Mouse (Mus musculus): Measurements from ENCODE around the gene Cox5a.

DNA sequence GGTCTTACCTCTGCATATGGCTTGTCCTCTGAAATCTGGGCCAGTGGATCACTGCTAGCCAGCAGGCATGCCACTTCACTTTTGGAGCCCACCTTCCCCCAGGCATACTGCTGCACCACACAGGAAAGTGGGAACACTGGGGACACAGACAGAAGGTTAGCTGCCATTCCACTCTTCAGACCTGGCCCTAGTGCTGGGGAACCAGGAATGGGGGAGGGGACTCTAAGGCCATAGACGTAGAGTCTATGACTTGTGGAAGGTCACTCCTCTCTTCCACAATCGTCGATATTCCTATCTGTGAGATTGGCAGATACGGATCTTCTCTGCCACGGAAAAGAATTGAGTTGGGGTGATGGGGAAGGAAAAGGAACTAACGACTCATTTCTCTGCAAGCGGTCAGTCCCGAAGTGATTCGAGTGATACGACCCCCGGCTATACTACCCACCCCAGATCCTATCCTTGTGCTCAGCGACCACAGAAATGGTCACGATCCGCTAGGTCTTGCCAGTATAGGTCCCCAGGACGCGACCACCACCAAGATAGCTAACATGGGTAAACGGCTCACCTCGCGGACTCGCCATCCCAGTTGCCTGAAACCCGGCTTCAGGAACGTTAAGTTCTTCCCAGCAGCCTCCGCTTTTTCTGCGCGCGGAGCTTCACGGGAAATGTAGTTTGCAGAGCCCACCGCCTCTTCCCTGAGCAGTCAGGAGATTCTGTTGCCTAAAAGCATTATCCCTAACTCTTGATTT lies 31.2 kb downstream of the Cox5a start, which contains the start of gene Mpi:
- TF ChIP-seq CTCF (IDR thresholded peaks at IDR 0.05) = no peak
- 0 out of 2 replicates have a peak, but pooled peaks have one; percentile 28 for TF ChIP-seq EP300 (IDR thresholded peaks at IDR 0.05; ENCODE audit: insufficient read depth, low read depth, low read length)

Data from heart, adult 2 months (tissue).